ENCODE assay signal across 13 mouse cellular contexts in genomic region chr8:106508456-106508855, GRCm38 (mm10). TPM values are rescaled to one million over a fixed set of nuclear protein-coding genes. Genes with fewer than 3 reads are reported as not detected.
DNase-seq lines count a peak whose midpoint lies in the region; ATAC-seq and TF ChIP-seq lines count a peak whose summit lies in the region.
"Had no signal": no experiment of that assay in that cellular context is flagged by ENCODE, and none has a peak within 500 bp of the region (broad histone marks: within the 10 kb centered on the region; RNA-seq: fewer than 3 reads in every experiment).

No protein-coding gene starts in this region.

- H3K4me2 ChIP-seq in kidney, embryonic 15.5 days, result peak overlapping the region; percentile 64
- H3K4me2 ChIP-seq in hindbrain, embryonic 16.5 days (ENCODE audit: low read length), result peak overlapping the region; percentile 80
- H3K4me2 ChIP-seq in midbrain, postnatal 0 days (ENCODE audit: low read depth, low read length, poor library complexity, severe bottlenecking), result peak overlapping the region; percentile 58; the same call in 1 of the 2 replicates

- H3K4me3 ChIP-seq in kidney, embryonic 15.5 days (replicated peaks), result peak overlapping the region; percentile 29; the same call in 1 of the 2 replicates
- H3K4me3 ChIP-seq in embryonic fibroblast, embryonic 13.5 days (ENCODE audit: insufficient read depth, low read length), result no peak overlapping the region
- no peak overlapping the region; the same call in 1 of the 2 replicates for H3K4me3 ChIP-seq in hindbrain, embryonic 16.5 days (ENCODE audit: low read length)
- no peak overlapping the region for H3K4me3 ChIP-seq in midbrain, postnatal 0 days (ENCODE audit: low read depth, low read length)

- peaks cover 42% of the 10 kb centered on the region for H3K27me3 ChIP-seq in kidney, embryonic 15.5 days
- H3K27me3 ChIP-seq in hindbrain, embryonic 16.5 days (replicated peaks; ENCODE audit: control insufficient read depth, insufficient read depth, low read length), result peaks cover 21% of the 10 kb centered on the region
- H3K27me3 ChIP-seq in midbrain, postnatal 0 days (ENCODE audit: insufficient read depth, low read length), result peaks cover 33% of the 10 kb centered on the region

- no peak for ATAC-seq in kidney, embryonic 15.5 days (replicated peaks; ENCODE audit: low FRiP score)
- no peak; the same call in 1 of the 2 replicates for ATAC-seq in hindbrain, embryonic 16.5 days
- ATAC-seq in midbrain, postnatal 0 days (ENCODE audit: low FRiP score), result no peak

- H3K27ac ChIP-seq in kidney, embryonic 15.5 days, result peak overlapping the region; percentile 75; the same call in 1 of the 2 replicates
- H3K27ac ChIP-seq in embryonic fibroblast, embryonic 13.5 days (ENCODE audit: insufficient read depth, low read length), result peak overlapping the region; percentile 27; the same call in 1 of the 2 replicates
- no peak overlapping the region for H3K27ac ChIP-seq in hindbrain, embryonic 16.5 days (ENCODE audit: low read depth, low read length)
- no peak overlapping the region for H3K27ac ChIP-seq in midbrain, postnatal 0 days (ENCODE audit: low read depth, low read length)

- no peaks in the 10 kb centered on the region for H3K36me3 ChIP-seq in kidney, embryonic 15.5 days
- no peaks in the 10 kb centered on the region for H3K36me3 ChIP-seq in hindbrain, embryonic 16.5 days (ENCODE audit: control insufficient read depth, insufficient read depth, low read length)
- H3K36me3 ChIP-seq in midbrain, postnatal 0 days (ENCODE audit: insufficient read depth, low read length), result no peaks in the 10 kb centered on the region

- WGBS in kidney, embryonic 15.5 days, result 44% methylated on average over 3 of the region's 3 CpGs
- WGBS in hindbrain, embryonic 16.5 days, result 28% methylated on average over 3 of the region's 3 CpGs
- WGBS in midbrain, postnatal 0 days, result 24% methylated on average over 3 of the region's 3 CpGs

- no peak for TF ChIP-seq POLR2A in embryonic fibroblast, embryonic 13.5 days (IDR thresholded peaks at IDR 0.05; ENCODE audit: low read depth, low read length)

- H3K4me1 ChIP-seq in kidney, embryonic 15.5 days, result peaks cover 58% of the 10 kb centered on the region
- H3K4me1 ChIP-seq in embryonic fibroblast, embryonic 13.5 days (ENCODE audit: control insufficient read depth, insufficient read depth, low read length), result peaks cover 4% of the 10 kb centered on the region; the same call in 1 of the 2 replicates
- H3K4me1 ChIP-seq in hindbrain, embryonic 16.5 days (ENCODE audit: control insufficient read depth, insufficient read depth, low read depth, low read length), result peaks cover 29% of the 10 kb centered on the region
- H3K4me1 ChIP-seq in midbrain, postnatal 0 days (ENCODE audit: insufficient read depth, low read length), result peaks cover 14% of the 10 kb centered on the region

- no peak for TF ChIP-seq CTCF in embryonic fibroblast, embryonic 13.5 days (IDR thresholded peaks at IDR 0.05; ENCODE audit: borderline replicate concordance, insufficient read depth, low read length)
- no peak for TF ChIP-seq CTCF in midbrain, postnatal 0 days (IDR thresholded peaks at IDR 0.05)

- no peak overlapping the region for H3K9ac ChIP-seq in kidney, embryonic 15.5 days
- no peak overlapping the region for H3K9ac ChIP-seq in hindbrain, embryonic 16.5 days (ENCODE audit: low read depth, low read length)
- H3K9ac ChIP-seq in midbrain, postnatal 0 days (replicated peaks; ENCODE audit: low read length, poor library complexity, severe bottlenecking), result no peak overlapping the region

- no peak for DNase-seq in kidney, adult 11 months
- no peak for DNase-seq in midbrain, postnatal 0 days (ENCODE audit: low spot score)
- no peak for DNase-seq in natural killer cell, adult 2 months (ENCODE audit: low spot score in 2 of 2)
- DNase-seq in gastrocnemius, postnatal 36 days, result no peak
- no peak for DNase-seq in gastrocnemius, postnatal 14 days
- DNase-seq: kidney, adult 8-10 months had no signal

- H3K9me3 ChIP-seq in kidney, embryonic 15.5 days (replicated peaks), result no peaks in the 10 kb centered on the region
- no peaks in the 10 kb centered on the region for H3K9me3 ChIP-seq in hindbrain, embryonic 16.5 days (ENCODE audit: control insufficient read depth, low read length)
- H3K9me3 ChIP-seq in midbrain, postnatal 0 days (ENCODE audit: low read length), result no peaks in the 10 kb centered on the region

- intact Hi-C loops in gastrocnemius, postnatal 36 days (cut with DNase I), result no loop called here
- intact Hi-C loops in gastrocnemius, postnatal 14 days (cut with DNase I; ENCODE audit: low total_unique reads), result no loop called here

RNA-seq across cellular contexts. Expression of gene Cdh3, which starts 2.2 kb away (rescaled TPM):
- polyA plus RNA-seq in kidney, embryonic 15.5 days (2015; fragmentation: Nextera tagmentation; extraction: Ambion mirVana), result 29.7 and 33.5 TPM in 2 replicates
- polyA plus RNA-seq in embryonic fibroblast, embryonic 13.5 days (2011; ENCODE audit: insufficient read length, low read depth, missing spikeins), result 49.9 and 70.2 TPM in 2 replicates
- 4.7 and 5.3 TPM in 2 replicates for polyA plus RNA-seq in hindbrain, embryonic 16.5 days (2015; fragmentation: Nextera tagmentation; extraction: Ambion mirVana)
- total RNA-seq in midbrain, postnatal 0 days (2014; rRNA removed), result 1.3 and 4.3 TPM in 2 replicates
- polyA plus RNA-seq in midbrain, postnatal 0 days (2015; fragmentation: Nextera tagmentation; extraction: Ambion mirVana), result 0.67 and 1.1 TPM in 2 replicates
- under 1 TPM in 1 of 2 experiments, not detected in 1; 0.10 TPM for total RNA-seq in gastrocnemius, postnatal 36 days (2021)
- under 1 TPM; 0.16 to 0.29 TPM for total RNA-seq in gastrocnemius, postnatal 14 days (2021)
- total RNA-seq: CH12.LX; monocyte, adult 5-6 weeks had no signal

RNA-seq across cellular contexts. Expression of gene 6030452D12Rik, which starts 8.1 kb away (rescaled TPM):
- not detected in 2 replicates for polyA plus RNA-seq in kidney, embryonic 15.5 days (2015; fragmentation: Nextera tagmentation; extraction: Ambion mirVana)
- not detected in 2 replicates for polyA plus RNA-seq in embryonic fibroblast, embryonic 13.5 days (2011; ENCODE audit: insufficient read length, low read depth, missing spikeins)
- not detected in 2 replicates for polyA plus RNA-seq in hindbrain, embryonic 16.5 days (2015; fragmentation: Nextera tagmentation; extraction: Ambion mirVana)
- total RNA-seq in midbrain, postnatal 0 days (2014; rRNA removed), result not detected in 2 replicates
- polyA plus RNA-seq in midbrain, postnatal 0 days (2015; fragmentation: Nextera tagmentation; extraction: Ambion mirVana), result not detected in 2 replicates
- total RNA-seq in gastrocnemius, postnatal 36 days (2021), result not detected
- total RNA-seq in gastrocnemius, postnatal 14 days (2021), result not detected
- total RNA-seq: adrenal gland, adult 2 months; CH12.LX; monocyte, adult 5-6 weeks had no signal
- polyA plus RNA-seq: adrenal gland, adult 2 months; spleen, adult 2 months had no signal

Comparison
In these comparisons a context has a peak if more than half of its experiments do, and no peak if none do; other contexts are left out.
1. H3K27ac ChIP-seq: peak in kidney, embryonic 15.5 days (single experiment) and embryonic fibroblast, embryonic 13.5 days (single experiment); none in hindbrain, embryonic 16.5 days (single experiment) and midbrain, postnatal 0 days (single experiment).
2. Peak in every context shown above with its lines, with median percentiles within 50 percentile points of each other: H3K4me2 ChIP-seq.